Mouse (Mus musculus) neural tube, embryonic 11.5 days (tissue): ENCODE measurements at regions not wholly inside any gene's neighbourhood (a gene's known extent, or its start where the extent isn't known, plus 50 kb on each side); places are given as distances from the start of the nearest gene placed in this dataset.

ENCODE experiments used
- ATAC-seq: fragments of 200-750 bp; cut with Nextera tagmentation; 2 replicates; pipeline ENCODE4 v1.8.0; 2017; ENCODE audit warnings: moderate number of reproducible peaks, mild to moderate bottlenecking, moderate TSS enrichment, moderate library complexity; ENCODE audit not compliant: insufficient read depth, low FRiP score, low TSS enrichment
- DNase-seq: peaks from one replicate; pipeline ENCODE4 v3.0.0-alpha.2; 2015; ENCODE audit warnings: low spot score
- H3K27ac ChIP-seq: fragments of 300-500 bp; sonication (generic); 2 replicates; pipeline ENCODE4 v1.5.1; 2014; ENCODE audit warnings: low read depth, mild to moderate bottlenecking, low read length
- H3K27me3 ChIP-seq: fragments of 300-500 bp; sonication (generic); 2 replicates; pipeline ENCODE4 v1.6.1; 2014; ENCODE audit warnings: mild to moderate bottlenecking, low read length, mixed read lengths; ENCODE audit not compliant: control insufficient read depth, insufficient read depth
- H3K36me3 ChIP-seq: fragments of 300-500 bp; sonication (generic); 2 replicates; pipeline ENCODE4 v1.6.1; 2014; ENCODE audit warnings: mild to moderate bottlenecking, low read length, moderate library complexity, mixed read lengths; ENCODE audit not compliant: control insufficient read depth, insufficient read depth
- H3K4me1 ChIP-seq: fragments of 300-500 bp; sonication (generic); 2 replicates; pipeline ENCODE4 v1.6.1; 2014; ENCODE audit warnings: low read length, mixed read lengths; ENCODE audit not compliant: control insufficient read depth, insufficient read depth
- H3K4me2 ChIP-seq: fragments of 300-500 bp; sonication (generic); 2 replicates; pipeline ENCODE4 v1.6.1; 2014; ENCODE audit warnings: low read depth, mild to moderate bottlenecking, moderate library complexity
- H3K4me3 ChIP-seq: fragments of 300-500 bp; sonication (generic); 2 replicates; pipeline ENCODE4 v1.5.1; 2014; ENCODE audit warnings: low read depth, low read length
- H3K9ac ChIP-seq: fragments of 300-500 bp; sonication (generic); 2 replicates; pipeline ENCODE4 v1.6.1; 2014; ENCODE audit warnings: mild to moderate bottlenecking, low read length
- H3K9me3 ChIP-seq: fragments of 300-500 bp; sonication (generic); 2 replicates; pipeline ENCODE4 v1.6.1; 2016; ENCODE audit warnings: low read length; ENCODE audit not compliant: control insufficient read depth
- WGBS: fragments of 180-500 bp; shearing (Covaris S2); extraction: QIAGEN DNeasy Blood & Tissue Kit; methylation state at CpG from one replicate; pipeline ENCODE4 v1.1.7; 2014; 5-methylcytosine and 5-hydroxymethylcytosine counted together

GRCm38 (mm10) chr15:52937138-52937537 is 947.6 kb upstream of the Gm7489 start:
- Histone ChIP-seq H3K9me3 (no peaks in the 10 kb centered on the region), H3K4me3 (no peak overlapping the region), H3K4me1 (no peaks in the 10 kb centered on the region), H3K27ac (no peak overlapping the region), H3K27me3 (no peaks in the 10 kb centered on the region), H3K9ac (no peak overlapping the region), H3K4me2 (no peak overlapping the region), H3K36me3 (no peaks in the 10 kb centered on the region)
- ATAC-seq (no peak), DNase-seq (no peak)
- WGBS: 77% methylated on average over 2 of the region's 2 CpGs

DNA sequence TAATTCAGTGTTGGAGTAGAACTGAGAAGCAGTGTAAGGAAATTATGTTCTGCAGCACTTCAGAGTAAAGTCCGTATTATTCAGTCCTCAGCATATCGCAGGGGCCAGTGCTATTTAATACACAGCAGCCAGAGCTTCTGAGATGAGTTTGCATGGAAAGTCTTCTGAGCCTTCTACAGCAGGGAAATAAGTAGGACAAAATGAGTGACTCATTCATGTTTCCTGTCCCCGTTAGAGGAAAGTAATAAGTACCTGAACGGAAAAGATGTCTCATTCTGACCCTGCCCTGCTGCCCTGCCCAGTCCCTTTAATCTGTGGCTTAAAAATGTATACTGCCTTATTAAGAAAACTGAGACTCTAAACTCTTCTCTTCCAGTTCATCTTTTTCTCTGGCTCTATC is 940.1 kb upstream of the Gm7489 start:
- no peaks in the 10 kb centered on the region for H3K27me3 ChIP-seq
- H3K9ac ChIP-seq: no peak overlapping the region
- H3K27ac ChIP-seq: no peak overlapping the region
- ATAC-seq: no peak
- no peak overlapping the region for H3K4me2 ChIP-seq
- no peak for DNase-seq
- H3K9me3 ChIP-seq: no peaks in the 10 kb centered on the region
- H3K4me3 ChIP-seq: no peak overlapping the region
- WGBS: 92% methylated on average over 4 of the region's 4 CpGs
- no peaks in the 10 kb centered on the region for H3K4me1 ChIP-seq
- H3K36me3 ChIP-seq: no peaks in the 10 kb centered on the region

- no peaks in the 10 kb centered on the region for H3K9me3 ChIP-seq
- no peaks in the 10 kb centered on the region for H3K36me3 ChIP-seq
- H3K4me3 ChIP-seq: no peak overlapping the region
- no peaks in the 10 kb centered on the region for H3K4me1 ChIP-seq
- H3K9ac ChIP-seq: no peak overlapping the region
- H3K27me3 ChIP-seq: no peaks in the 10 kb centered on the region
- H3K4me2 ChIP-seq: no peak overlapping the region
- DNase-seq: no peak
- H3K27ac ChIP-seq: no peak overlapping the region
- WGBS: 90% methylated on average over 4 of the region's 4 CpGs
- ATAC-seq: no peak
Observed at GRCm38 (mm10) chr15:52948196-52948595, 936.5 kb upstream of the Gm7489 start.

DNA sequence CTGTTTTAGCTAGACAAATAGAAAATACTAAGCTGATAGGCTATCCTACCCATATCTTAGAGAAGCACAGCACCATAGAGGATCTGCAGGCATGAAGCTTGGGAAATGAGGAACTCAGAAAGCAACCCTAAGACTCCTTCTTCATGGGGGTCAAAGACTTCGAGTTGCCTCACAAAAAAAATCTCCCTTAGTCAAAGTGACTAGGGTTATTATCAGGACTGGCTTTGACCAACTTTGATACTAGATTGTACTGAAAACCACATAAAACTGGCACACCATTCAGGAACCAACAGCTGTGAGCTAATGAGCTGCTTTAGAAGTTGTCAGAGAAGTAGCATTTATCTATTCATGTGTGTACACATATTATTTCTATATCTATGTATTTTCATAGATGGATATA is 931.2 kb upstream of the Gm7489 start:
- DNase-seq (no peak), ATAC-seq (no peak)
- H3K9ac ChIP-seq: no peak overlapping the region
- H3K4me3 ChIP-seq: no peak overlapping the region
- H3K27me3 ChIP-seq: no peaks in the 10 kb centered on the region
- no peak overlapping the region for H3K27ac ChIP-seq
- WGBS: 73% methylated on average over 1 of the region's 1 CpGs
- no peaks in the 10 kb centered on the region for H3K4me1 ChIP-seq
- H3K4me2 ChIP-seq: no peak overlapping the region
- no peaks in the 10 kb centered on the region for H3K36me3 ChIP-seq
- H3K9me3 ChIP-seq: no peaks in the 10 kb centered on the region

DNA sequence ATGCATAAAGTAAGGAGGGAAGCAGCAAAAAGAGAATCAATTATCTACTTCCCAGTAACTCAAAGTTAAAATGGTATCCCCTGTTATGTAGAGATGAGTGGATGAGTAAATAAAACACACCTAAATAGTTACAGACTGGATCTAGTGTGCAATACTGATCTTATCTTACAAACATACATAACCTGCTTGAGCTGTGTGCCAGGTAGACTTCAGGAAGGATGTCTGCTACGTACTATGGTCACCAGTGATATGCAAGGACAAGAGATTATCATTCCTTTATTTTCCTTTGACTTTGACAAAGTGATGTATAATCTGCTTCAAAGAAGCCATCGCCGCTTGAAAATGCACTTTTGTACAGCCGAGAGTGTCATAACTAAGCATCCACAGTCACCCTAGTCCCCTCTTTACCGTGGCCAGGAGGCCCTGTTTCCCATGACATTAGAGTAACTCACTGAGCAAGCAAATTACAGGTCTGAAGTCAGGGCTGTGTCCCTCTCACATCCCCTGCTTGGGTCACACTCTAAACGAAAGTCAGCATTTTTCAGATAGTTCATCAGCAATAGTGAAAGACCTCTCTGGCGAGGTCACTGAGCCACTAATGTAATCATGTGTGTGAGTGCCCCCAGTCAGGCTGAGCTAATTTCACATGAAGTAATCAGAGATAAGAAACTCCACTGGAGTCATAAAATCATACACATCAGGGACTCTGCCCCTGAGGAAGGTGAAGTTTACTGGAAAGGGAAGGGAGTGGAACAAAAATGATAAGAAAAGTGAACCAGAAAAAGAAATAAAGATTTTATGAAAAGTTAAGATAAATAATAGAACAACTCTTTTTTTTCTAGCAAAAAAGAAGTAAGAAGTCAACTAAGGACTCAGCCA is 929.8 kb upstream of the Gm7489 start:
- DNase-seq (no peak), ATAC-seq (no peak)
- H3K27me3 ChIP-seq: no peaks in the 10 kb centered on the region
- no peak overlapping the region for H3K27ac ChIP-seq
- no peak overlapping the region for H3K4me2 ChIP-seq
- H3K9me3 ChIP-seq: no peaks in the 10 kb centered on the region
- 83% methylated on average over 7 of the region's 7 CpGs for WGBS
- H3K36me3 ChIP-seq: no peaks in the 10 kb centered on the region
- no peaks in the 10 kb centered on the region for H3K4me1 ChIP-seq
- no peak overlapping the region for H3K4me3 ChIP-seq
- no peak overlapping the region for H3K9ac ChIP-seq

DNA sequence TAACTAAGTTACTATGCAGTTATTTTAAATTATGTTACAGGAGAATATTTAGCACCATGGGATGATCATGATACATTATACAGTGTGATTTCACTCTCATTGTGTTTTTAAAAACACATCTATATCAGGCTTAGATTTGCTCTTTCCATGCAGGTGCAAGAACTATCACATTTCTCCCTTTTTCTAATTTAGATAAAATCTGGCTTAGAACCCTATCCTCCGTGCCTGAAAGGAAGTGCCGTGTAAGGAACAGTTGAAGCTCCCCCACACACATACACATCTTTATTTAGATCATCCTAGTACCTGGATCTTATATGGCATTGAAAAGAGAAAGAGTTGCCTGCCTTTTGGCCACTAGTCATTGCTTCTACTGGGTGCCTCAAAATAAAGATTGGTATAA is 925.0 kb upstream of the Gm7489 start:
- H3K9ac ChIP-seq: no peak overlapping the region
- H3K4me2 ChIP-seq: no peak overlapping the region
- DNase-seq (no peak), ATAC-seq (no peak)
- H3K4me3 ChIP-seq: no peak overlapping the region
- H3K9me3 ChIP-seq: no peaks in the 10 kb centered on the region
- no peaks in the 10 kb centered on the region for H3K4me1 ChIP-seq
- WGBS: 87% methylated on average over 2 of the region's 2 CpGs
- no peak overlapping the region for H3K27ac ChIP-seq
- no peaks in the 10 kb centered on the region for H3K27me3 ChIP-seq
- H3K36me3 ChIP-seq: no peaks in the 10 kb centered on the region

- no peak for ATAC-seq
- H3K4me2 ChIP-seq: no peak overlapping the region
- no peaks in the 10 kb centered on the region for H3K27me3 ChIP-seq
- H3K36me3 ChIP-seq: no peaks in the 10 kb centered on the region
- no peak overlapping the region for H3K27ac ChIP-seq
- no peak overlapping the region for H3K4me3 ChIP-seq
- H3K9me3 ChIP-seq: no peaks in the 10 kb centered on the region
- 84% methylated on average over 3 of the region's 3 CpGs for WGBS
- H3K9ac ChIP-seq: no peak overlapping the region
- no peak for DNase-seq
- H3K4me1 ChIP-seq: no peaks in the 10 kb centered on the region
Observed at GRCm38 (mm10) chr15:52961491-52961890, 923.2 kb upstream of the Gm7489 start.

DNA sequence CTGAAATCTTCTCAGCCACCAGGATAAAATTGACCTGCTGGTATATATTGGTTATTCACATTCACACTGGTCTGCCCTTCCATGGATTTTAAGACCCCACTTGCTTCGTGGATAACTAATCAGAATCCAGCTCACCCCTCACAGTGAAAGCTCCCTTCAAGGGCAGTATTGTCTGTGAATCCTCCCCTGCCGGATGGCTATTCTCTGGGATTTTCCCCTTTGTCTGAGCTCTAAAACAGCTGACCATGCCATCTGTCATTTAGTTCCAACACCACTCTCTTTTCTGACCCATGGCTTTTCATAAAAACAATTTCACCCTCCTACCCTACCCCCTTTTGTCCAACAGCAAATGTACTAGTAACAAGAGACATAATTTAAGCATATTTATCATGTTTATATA is 920.8 kb upstream of the Gm7489 start:
- H3K9me3 ChIP-seq: no peaks in the 10 kb centered on the region
- no peak overlapping the region for H3K9ac ChIP-seq
- H3K4me1 ChIP-seq: no peaks in the 10 kb centered on the region
- peak; percentile 80 for ATAC-seq
- H3K36me3 ChIP-seq: no peaks in the 10 kb centered on the region
- H3K4me2 ChIP-seq: no peak overlapping the region
- WGBS: 20% methylated on average over 2 of the region's 2 CpGs
- no peaks in the 10 kb centered on the region for H3K27me3 ChIP-seq
- H3K27ac ChIP-seq: no peak overlapping the region
- peak; percentile 19 for DNase-seq
- H3K4me3 ChIP-seq: no peak overlapping the region

- H3K9me3 ChIP-seq: no peaks in the 10 kb centered on the region
- no peaks in the 10 kb centered on the region for H3K36me3 ChIP-seq
- DNase-seq (no peak), ATAC-seq (no peak)
- no peak overlapping the region for H3K4me2 ChIP-seq
- no peak overlapping the region for H3K9ac ChIP-seq
- no peaks in the 10 kb centered on the region for H3K4me1 ChIP-seq
- 76% methylated on average over 1 of the region's 1 CpGs for WGBS
- H3K27ac ChIP-seq: no peak overlapping the region
- no peaks in the 10 kb centered on the region for H3K27me3 ChIP-seq
- H3K4me3 ChIP-seq: no peak overlapping the region
Observed at GRCm38 (mm10) chr15:52964403-52964802, 920.3 kb upstream of the Gm7489 start.
